In the genomic region with DNA sequence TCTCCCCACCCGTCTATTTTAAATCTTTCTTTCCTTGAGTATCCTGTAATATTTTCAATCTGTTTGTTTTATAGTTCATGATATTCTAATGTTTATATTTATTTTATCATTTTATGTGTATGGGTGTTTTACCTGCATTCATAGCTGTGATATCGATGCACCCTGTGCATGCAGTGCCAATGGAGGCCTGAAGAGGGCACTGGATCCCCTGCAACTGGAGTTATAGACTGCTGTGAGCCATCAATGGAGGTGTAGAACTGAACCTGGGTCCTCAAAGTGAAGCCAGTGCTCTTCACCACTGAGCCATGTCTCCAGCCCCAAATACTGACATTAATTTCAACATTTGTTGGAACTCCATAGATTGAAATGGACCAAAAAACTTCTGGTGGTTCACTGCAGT, we compare ENCODE assay signal across 15 mouse cellular contexts. TPM values are rescaled to one million over a fixed set of nuclear protein-coding genes. Genes with fewer than 3 reads are reported as not detected.
DNase-seq lines count a peak whose midpoint lies in the region; ATAC-seq and TF ChIP-seq lines count a peak whose summit lies in the region.
"Had no signal": no experiment of that assay in that cellular context is flagged by ENCODE, and none has a peak within 500 bp of the region (broad histone marks: within the 10 kb centered on the region; RNA-seq: fewer than 3 reads in every experiment).

No protein-coding gene starts in this region.

- no peaks in the 10 kb centered on the region for H3K27me3 ChIP-seq in forebrain, postnatal 0 days (ENCODE audit: insufficient read depth, low read length)
- no peaks in the 10 kb centered on the region for H3K27me3 ChIP-seq in forebrain, embryonic 16.5 days (replicated peaks; ENCODE audit: control insufficient read depth, insufficient read depth, low read length)
- no peaks in the 10 kb centered on the region for H3K27me3 ChIP-seq in splenic B cell, adult 2 months (ENCODE audit: control insufficient read depth, insufficient read depth, low read length, poor library complexity, severe bottlenecking)
- no peaks in the 10 kb centered on the region for H3K27me3 ChIP-seq in forebrain, embryonic 11.5 days (ENCODE audit: control insufficient read depth, insufficient read depth, low read length)
- H3K27me3 ChIP-seq: embryonic facial prominence, embryonic 15.5 days; heart, embryonic 15.5 days had no signal

- H3K4me1 ChIP-seq in forebrain, postnatal 0 days (ENCODE audit: insufficient read depth): peaks cover 5% of the 10 kb centered on the region; the same call in 1 of the 2 replicates
- H3K4me1 ChIP-seq in forebrain, embryonic 16.5 days (replicated peaks; ENCODE audit: control insufficient read depth, insufficient read depth, low read length): peaks cover 10% of the 10 kb centered on the region
- H3K4me1 ChIP-seq in forebrain, embryonic 11.5 days (replicated peaks; ENCODE audit: control insufficient read depth, insufficient read depth, low read length): no peaks in the 10 kb centered on the region; the same call in 1 of the 2 replicates

- H3K9ac ChIP-seq in forebrain, postnatal 0 days: no peak overlapping the region
- no peak overlapping the region for H3K9ac ChIP-seq in forebrain, embryonic 16.5 days (replicated peaks; ENCODE audit: low read depth, low read length)
- H3K9ac ChIP-seq in forebrain, embryonic 11.5 days (ENCODE audit: low read length): no peak overlapping the region
- H3K9ac ChIP-seq: embryonic facial prominence, embryonic 15.5 days; heart, embryonic 15.5 days had no signal

- TF ChIP-seq CTCF in forebrain, postnatal 0 days (IDR thresholded peaks at IDR 0.05; ENCODE audit: low read depth): peak; percentile 52
- peak; percentile 46; the same call in 1 of the 2 replicates for TF ChIP-seq CTCF in brain, embryonic 14.5 days (IDR thresholded peaks at IDR 0.05; ENCODE audit: borderline replicate concordance, extremely low read depth, insufficient read depth, insufficient read length)

- ATAC-seq in forebrain, postnatal 0 days: no peak
- ATAC-seq in forebrain, embryonic 16.5 days: no peak
- no peak for ATAC-seq in forebrain, embryonic 11.5 days (replicated peaks; ENCODE audit: low FRiP score)

- WGBS in forebrain, postnatal 0 days: 96% methylated on average over 2 of the region's 2 CpGs
- 93% methylated on average over 2 of the region's 2 CpGs for WGBS in forebrain, embryonic 16.5 days
- WGBS in forebrain, embryonic 11.5 days: 90% methylated on average over 2 of the region's 2 CpGs

- no peak overlapping the region for H3K4me3 ChIP-seq in forebrain, postnatal 0 days (ENCODE audit: low read depth, low read length)
- H3K4me3 ChIP-seq in forebrain, embryonic 16.5 days (replicated peaks; ENCODE audit: low read length): no peak overlapping the region
- H3K4me3 ChIP-seq in forebrain, embryonic 11.5 days (ENCODE audit: low read depth, low read length): no peak overlapping the region
- H3K4me3 ChIP-seq: embryonic facial prominence, embryonic 15.5 days; heart, embryonic 15.5 days; myocyte had no signal

- no peak overlapping the region for H3K4me2 ChIP-seq in forebrain, postnatal 0 days (ENCODE audit: low read depth)
- H3K4me2 ChIP-seq in forebrain, embryonic 16.5 days (ENCODE audit: low read length): no peak overlapping the region
- H3K4me2 ChIP-seq in forebrain, embryonic 11.5 days (ENCODE audit: low read depth, low read length, severe bottlenecking): no peak overlapping the region
- H3K4me2 ChIP-seq: embryonic facial prominence, embryonic 15.5 days; heart, embryonic 15.5 days had no signal

- peaks cover 30% of the 10 kb centered on the region for H3K36me3 ChIP-seq in forebrain, postnatal 0 days (ENCODE audit: insufficient read depth)
- H3K36me3 ChIP-seq in forebrain, embryonic 16.5 days (ENCODE audit: control insufficient read depth, insufficient read depth): peaks cover 18% of the 10 kb centered on the region
- no peaks in the 10 kb centered on the region for H3K36me3 ChIP-seq in splenic B cell, adult 2 months (ENCODE audit: control insufficient read depth, insufficient read depth, low read length, poor library complexity, severe bottlenecking)
- H3K36me3 ChIP-seq in forebrain, embryonic 11.5 days (ENCODE audit: control insufficient read depth, insufficient read depth, low read length): no peaks in the 10 kb centered on the region; the same call in 1 of the 2 replicates

- no peak for DNase-seq in forebrain, postnatal 0 days
- DNase-seq in lung, postnatal 36 days: peak; percentile 38
- no peak for DNase-seq in lung, postnatal 25 days (ENCODE audit: low spot score)
- no peak for DNase-seq in brain, embryonic 14.5 days (ENCODE audit: low read depth)
- peak; percentile 44 for DNase-seq in splenic B cell, adult 2 months (ENCODE audit: low read depth, low spot score)
- DNase-seq in forebrain, embryonic 11.5 days (ENCODE audit: low spot score): no peak
- no peak for DNase-seq in embryo, embryonic 11 days
- DNase-seq: cerebellum, adult 9-10 months; kidney, adult 18-20 months; lung, postnatal 14 days; right cerebral cortex, postnatal 25 days had no signal

- H3K27ac ChIP-seq in forebrain, postnatal 0 days (ENCODE audit: low read depth, low read length): no peak overlapping the region
- H3K27ac ChIP-seq in forebrain, embryonic 16.5 days (ENCODE audit: low read length): no peak overlapping the region
- H3K27ac ChIP-seq in forebrain, embryonic 11.5 days (ENCODE audit: low read depth, low read length): no peak overlapping the region
- H3K27ac ChIP-seq: embryonic facial prominence, embryonic 15.5 days; heart, embryonic 15.5 days had no signal

- no peaks in the 10 kb centered on the region for H3K9me3 ChIP-seq in forebrain, postnatal 0 days (ENCODE audit: low read length)
- H3K9me3 ChIP-seq in forebrain, embryonic 16.5 days (ENCODE audit: control insufficient read depth, low read length): no peaks in the 10 kb centered on the region
- H3K9me3 ChIP-seq in forebrain, embryonic 11.5 days (ENCODE audit: control insufficient read depth, low read length): no peaks in the 10 kb centered on the region
- H3K9me3 ChIP-seq: embryonic facial prominence, embryonic 15.5 days; heart, embryonic 15.5 days had no signal

- TF ChIP-seq POLR2A in brain, embryonic 14.5 days (IDR thresholded peaks at IDR 0.05; ENCODE audit: borderline replicate concordance, extremely low read depth, insufficient read depth, insufficient read length, poor library complexity, severe bottlenecking): no peak

RNA-seq across cellular contexts. Expression of a gene that starts 17.3 kb away (rescaled TPM):
- total RNA-seq in forebrain, postnatal 0 days (2014; rRNA removed): 42.1 and 50.2 TPM in 2 replicates
- 38.1 and 46.1 TPM in 2 replicates for polyA plus RNA-seq in forebrain, postnatal 0 days (2015; fragmentation: Nextera tagmentation; extraction: Ambion mirVana)
- polyA plus RNA-seq in forebrain, embryonic 16.5 days (2015; fragmentation: Nextera tagmentation; extraction: Ambion mirVana): 71.1 and 82.7 TPM in 2 replicates
- 49.1 and 53.5 TPM in 2 replicates for polyA plus RNA-seq in brain, embryonic 14.5 days (2012; rRNA removed)
- 107 and 115 TPM in 2 replicates for polyA plus RNA-seq in forebrain, embryonic 11.5 days (2014; fragmentation: Nextera tagmentation; extraction: Ambion mirVana)

RNA-seq across cellular contexts. Expression of a gene that starts 48.1 kb away (rescaled TPM):
- total RNA-seq in forebrain, postnatal 0 days (2014; rRNA removed): 39.9 and 40.7 TPM in 2 replicates
- polyA plus RNA-seq in forebrain, postnatal 0 days (2015; fragmentation: Nextera tagmentation; extraction: Ambion mirVana): 34.4 and 47.7 TPM in 2 replicates
- polyA plus RNA-seq in forebrain, embryonic 16.5 days (2015; fragmentation: Nextera tagmentation; extraction: Ambion mirVana): 48.8 and 55.6 TPM in 2 replicates
- polyA plus RNA-seq in brain, embryonic 14.5 days (2012; rRNA removed): 28.4 and 32.5 TPM in 2 replicates
- polyA plus RNA-seq in forebrain, embryonic 11.5 days (2014; fragmentation: Nextera tagmentation; extraction: Ambion mirVana): 35.4 and 45.2 TPM in 2 replicates

Comparison
In these comparisons a context has a peak if more than half of its experiments do, and no peak if none do; other contexts are left out.
1. DNase-seq: peak in lung, postnatal 36 days (single experiment) and splenic B cell, adult 2 months (single experiment); none in forebrain, postnatal 0 days (single experiment), lung, postnatal 25 days (single experiment), brain, embryonic 14.5 days (single experiment), forebrain, embryonic 11.5 days (single experiment) and embryo, embryonic 11 days (single experiment).